Mouse (Mus musculus) forelimb bud, embryonic 11.5 days (tissue): ENCODE data around the gene Gm20716.
"Not testable (repeated sequence)": the region's sequence is repeated elsewhere in the genome, so short reads cannot be mapped to it uniquely, and the experiment has no call there.

Source experiments
- DNase-seq: peaks from one replicate; pipeline ENCODE4 v3.0.0-alpha.2; 2012; ENCODE audit warnings: low read depth, low spot score

The Gm20716 gene

DNA sequence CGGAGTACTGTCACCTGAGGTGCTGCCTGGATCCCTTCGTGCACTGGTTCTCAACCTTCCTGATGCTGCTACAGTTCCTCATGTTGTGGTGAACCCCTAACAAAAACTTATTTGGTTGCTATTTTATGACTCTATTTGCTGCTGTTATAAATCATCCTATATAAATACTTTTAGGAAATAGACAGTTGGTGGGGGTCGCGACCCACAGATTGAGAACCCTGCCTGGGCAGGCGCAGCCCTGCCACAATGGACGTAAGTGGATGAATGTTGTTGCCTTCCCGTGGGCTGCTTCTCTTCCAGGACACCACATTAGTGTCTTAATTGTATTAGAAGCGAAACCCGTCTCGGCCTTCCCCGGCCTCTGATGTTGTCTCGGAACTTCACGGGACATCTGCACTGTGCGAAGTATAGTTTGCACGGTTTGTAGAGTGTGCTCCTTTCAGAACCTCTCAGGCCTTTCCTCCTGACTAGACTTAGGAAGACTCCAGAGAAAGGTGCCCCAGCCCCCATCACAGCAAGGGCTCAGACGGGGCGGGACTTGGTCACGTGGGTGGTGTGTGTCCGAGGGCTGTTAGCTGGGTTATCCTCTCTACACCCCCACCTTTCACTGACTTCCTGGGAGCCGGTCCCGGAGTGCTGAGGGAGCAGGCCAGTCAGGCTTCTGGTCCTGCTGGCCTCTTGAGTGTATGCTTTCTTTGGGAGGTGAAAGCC lies 63.3 kb downstream of the Gm20716 start:
- DNase-seq: no peak

DNA sequence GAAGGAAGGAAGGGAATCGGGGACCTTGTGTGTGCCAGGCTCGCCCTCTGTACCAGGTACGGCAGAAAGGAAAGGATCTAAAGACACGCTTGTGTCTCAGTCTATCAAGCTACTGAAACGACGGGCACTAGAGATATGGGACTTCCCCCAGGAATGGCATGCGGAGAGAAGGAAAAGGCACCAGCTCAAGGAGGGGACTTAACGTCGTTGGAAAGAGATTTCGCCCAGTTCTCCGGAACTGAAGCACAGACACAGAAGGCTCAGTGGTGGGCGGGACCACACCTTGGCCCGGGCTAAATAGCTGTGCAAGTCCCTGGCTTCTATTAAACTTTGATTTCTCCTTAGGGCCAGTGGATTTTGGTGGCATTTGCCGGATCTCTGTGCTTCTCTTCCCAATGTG lies 68.2 kb downstream of the Gm20716 start:
- no peak for DNase-seq

DNA sequence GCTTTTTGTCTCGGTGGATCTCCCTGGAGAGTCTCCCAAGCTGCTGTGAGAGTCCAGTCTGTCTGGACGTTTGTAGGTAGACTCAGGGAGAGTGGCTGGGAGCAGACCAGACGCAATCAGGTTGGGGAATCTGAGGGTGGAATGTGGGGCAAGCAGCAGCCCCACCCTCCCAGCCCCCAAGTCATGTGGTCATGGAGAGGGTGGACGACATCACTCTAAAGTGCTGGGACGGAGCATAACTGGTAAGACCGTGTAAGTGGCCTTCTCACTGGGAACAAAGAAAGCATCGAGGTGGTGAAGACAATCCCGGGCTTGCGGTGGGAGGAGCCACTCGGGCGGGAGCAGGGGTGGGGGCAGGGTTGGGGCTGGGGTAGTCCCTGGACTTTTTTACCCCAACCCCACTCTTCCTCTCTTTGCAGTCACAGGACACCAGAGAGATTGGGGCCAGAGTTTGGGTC lies 68.6 kb downstream of the Gm20716 start:
- DNase-seq: no peak

DNA sequence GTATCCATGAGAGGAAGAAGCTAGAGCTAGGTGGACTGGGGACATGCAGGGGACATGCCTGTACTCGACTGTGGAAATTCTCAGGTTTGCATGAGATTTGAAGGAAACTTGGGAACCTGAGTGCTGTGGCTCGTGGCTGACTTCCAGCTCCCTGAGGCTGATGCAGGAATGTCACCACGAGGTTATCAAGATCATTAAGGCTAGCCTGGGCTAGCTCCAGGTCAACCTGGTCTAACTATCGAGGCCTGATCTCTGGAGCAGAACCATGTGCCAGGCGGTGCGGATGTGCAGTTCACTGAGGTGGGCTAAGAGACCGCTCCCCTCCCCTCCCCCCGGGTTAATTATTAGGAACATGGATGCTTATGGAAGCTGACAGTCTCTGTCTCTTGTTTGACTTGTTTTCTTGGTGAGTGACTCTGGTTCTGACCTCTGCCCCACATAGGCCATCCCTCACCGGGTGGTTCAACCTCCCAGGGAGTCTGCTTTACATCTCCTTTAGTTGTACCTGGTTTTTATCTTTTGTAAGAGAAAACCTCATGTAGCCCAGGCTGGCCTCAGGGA lies 69.7 kb downstream of the Gm20716 start:
- no peak for DNase-seq

DNA sequence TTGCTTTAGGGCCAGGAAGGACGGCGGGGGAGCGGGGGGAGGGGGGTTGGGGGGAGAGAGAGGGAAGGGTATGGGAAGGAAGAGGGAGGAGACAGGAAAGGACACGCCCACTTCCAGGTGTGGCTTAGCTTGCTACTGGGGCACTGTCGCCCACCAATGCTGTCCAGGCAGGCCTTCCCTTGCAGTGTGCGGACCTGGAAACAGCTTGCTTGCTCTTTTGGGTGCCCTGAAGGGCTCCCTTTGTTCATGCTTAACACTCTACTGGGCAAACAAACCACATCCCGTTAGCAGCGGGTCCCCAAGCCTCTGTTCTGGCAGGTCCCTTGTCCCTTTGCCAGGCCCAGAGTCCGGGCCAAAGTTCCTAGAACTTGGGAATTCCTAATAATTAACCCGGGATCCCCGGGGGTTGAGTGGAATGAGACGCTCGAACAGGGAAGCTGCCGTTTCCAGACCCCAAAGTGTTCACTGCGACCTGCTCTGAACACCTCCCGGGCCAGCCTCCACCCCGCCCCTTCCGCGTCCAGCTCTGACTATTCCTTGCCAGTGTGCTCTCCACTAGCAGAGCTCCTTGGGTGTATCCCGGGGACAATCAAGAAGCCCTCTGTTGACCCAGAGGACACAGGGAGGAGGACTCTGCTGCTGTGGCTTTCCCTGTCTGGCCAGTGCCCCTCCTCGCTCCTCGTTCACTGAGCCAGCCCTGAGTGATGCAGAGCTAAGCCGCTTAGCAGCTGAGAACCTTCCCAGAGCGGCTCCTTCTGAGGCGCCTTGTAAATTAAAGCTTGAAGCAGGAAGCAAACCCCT lies 71.1 kb downstream of the Gm20716 start:
- peak; percentile 89 for DNase-seq

DNA sequence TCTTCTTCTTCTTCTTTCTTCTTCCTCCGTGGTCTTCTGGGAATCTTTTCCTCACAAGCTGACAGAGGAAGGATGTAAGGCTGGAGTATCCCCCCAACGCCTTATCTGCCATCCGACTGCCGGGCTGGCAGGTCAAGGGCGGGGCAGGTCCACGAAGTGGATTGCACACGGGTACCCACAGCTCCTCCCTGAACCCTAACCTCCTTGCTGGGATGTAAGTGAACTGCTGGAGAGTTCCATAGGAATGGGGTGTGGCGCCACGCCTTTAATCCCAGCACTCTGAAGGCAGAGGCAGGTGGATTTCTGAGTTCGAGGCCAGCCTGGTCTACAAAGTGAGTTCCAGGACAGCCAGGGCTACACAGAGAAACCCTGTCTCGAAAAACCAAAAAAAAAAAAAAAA lies 72.2 kb downstream of the Gm20716 start:
- DNase-seq: not testable (repeated sequence)

DNA sequence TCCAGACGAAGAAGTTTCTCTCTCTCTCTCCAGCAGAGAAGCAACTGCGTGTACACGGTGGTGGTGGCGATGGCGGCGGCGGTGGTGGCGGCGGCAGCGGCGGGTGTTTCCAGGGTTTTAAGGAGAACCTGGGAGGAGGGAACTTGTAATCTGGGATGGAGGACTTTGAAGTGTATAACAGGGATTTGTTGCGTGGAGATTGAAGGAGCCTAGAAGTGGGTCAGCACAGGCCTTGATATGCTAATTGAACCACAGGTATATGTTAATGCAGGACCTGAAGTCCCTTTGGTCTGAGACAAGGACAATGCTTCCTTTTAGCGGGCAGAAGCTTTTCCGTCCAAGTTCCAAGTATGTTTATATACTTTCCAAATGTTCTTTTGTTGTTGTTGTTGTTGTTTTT lies 73.8 kb downstream of the Gm20716 start:
- DNase-seq: no peak

DNA sequence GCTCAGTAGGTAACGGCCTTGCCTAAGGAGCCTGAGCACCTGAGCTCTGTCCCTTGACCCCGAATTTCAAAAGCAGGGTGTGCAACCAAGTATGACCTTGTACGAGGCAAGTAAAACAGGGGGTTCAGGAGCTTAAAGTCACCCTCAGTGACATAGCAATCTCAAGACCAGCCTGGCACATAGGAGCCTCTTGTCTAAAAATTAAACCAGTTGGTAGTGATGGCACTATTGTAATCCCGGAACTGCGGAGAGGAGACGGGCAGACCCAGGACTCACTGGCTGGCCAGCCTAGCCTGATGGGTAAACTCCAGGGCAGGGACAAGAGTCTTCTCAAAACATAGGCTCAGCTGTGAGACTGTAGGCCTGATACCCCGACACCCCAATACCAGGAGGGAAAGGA lies 74.5 kb downstream of the Gm20716 start:
- no peak for DNase-seq

DNA sequence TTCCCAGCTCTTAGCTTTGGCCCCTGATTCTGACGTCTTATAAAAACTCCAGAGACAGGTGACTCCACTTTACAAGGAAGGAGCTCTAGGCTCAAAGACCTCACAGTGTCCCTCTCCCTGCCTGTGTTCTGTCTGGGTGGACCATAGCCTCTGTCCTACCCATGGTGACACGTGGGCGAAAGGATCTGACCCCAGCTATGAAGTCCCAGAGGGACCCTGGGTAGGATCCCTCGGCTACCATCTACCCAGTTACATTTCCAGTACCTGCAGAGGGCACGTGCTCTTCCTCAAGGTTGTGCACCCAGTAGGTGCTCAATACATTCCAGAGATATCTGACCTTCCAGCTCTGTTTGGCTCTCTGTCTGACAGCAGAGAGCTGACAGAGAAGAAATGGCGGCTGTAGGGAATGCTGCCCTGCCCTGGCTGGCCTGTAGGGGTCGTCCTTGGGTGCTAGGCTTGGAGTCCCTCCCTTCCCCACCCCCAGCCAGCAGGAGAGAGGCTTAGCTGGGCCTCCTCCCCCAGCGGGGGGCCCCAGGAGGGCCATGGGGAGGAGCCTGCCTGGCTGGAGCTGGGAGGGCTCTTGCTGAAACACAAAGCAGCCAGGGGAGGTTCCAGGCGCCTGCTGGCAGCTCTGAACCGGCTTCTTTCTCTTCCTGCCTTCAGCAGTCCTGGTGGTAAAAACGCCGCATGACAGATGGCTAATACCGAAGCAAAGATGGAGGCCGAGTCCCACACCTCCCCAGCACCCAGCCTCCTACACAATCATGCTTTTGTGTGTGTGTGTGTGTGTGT lies 75.9 kb downstream of the Gm20716 start:
- peak; percentile 98 for DNase-seq

DNA sequence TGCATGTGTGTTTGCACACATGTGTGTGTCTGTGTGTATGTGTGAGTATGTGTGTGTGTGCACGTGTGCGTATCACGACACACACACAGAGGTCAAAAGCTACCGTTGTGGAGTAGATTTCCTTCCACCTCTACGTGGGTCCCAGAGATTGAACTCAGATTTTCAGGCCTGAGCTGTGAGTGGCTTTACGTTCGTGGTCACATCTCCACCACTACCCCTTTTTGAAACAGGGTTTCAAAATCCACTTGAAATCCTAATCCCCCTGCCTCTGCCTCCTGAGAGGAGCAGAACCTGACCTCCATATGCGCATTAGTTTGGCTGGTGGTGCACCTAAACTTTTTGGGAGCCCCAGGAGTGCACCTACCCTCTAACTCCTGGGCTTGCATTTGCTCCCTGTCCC lies 80.9 kb downstream of the Gm20716 start:
- DNase-seq: no peak

DNA sequence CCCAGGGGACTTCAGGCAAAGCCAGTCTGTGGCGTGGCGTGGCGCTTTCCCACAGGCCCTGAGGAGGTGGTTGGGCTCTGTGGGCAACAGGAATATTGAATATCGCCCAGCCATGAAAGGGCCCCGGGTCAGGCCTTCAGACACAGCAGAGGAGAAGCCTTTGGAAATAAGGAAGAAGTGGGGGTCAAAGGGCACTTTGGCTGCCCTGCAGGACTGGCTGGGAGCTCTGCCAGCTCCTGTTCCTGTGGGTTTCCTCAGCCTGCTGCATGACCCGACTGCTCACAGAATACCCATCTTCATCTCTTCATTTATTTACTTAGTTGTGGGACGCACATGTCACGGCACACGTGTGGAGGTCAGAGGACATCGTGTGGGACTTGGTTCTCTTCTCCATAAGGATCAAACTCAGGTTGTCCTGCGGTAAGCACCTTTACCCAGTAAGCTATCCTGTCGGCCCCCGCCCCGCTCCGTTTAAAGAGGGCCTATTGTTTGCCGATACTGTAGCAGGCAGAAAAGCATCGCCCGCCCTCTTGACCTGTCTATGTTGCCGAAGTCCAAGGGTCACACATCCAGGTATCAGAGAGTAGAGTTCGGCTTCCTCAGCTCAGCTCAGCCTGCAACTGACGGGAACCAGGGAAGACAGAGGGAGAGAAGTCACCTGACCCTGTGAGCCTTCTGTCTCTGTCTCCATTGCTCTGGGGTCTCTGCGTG lies 82.3 kb downstream of the Gm20716 start:
- DNase-seq: no peak

DNA sequence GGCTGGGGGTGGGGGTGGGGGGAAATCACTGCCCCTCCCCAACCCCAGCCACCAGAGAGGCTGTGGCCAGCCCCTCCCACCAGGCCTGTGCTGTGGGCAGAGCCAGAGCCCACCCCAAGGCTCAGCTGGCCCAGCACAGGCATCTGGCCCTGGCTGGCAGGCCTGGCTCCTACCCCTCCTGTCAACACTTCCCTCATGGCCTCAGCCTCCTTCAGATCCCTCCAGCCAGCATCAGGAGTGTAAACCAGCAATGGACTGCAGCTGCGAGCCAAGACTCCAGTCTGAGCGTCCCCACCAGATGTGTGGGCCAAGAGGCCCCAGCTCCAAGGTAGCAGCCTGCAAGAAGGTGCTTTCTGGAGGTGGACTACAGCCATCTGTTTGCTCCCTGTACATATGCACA lies 84.7 kb downstream of the Gm20716 start:
- peak; percentile 83 for DNase-seq

DNA sequence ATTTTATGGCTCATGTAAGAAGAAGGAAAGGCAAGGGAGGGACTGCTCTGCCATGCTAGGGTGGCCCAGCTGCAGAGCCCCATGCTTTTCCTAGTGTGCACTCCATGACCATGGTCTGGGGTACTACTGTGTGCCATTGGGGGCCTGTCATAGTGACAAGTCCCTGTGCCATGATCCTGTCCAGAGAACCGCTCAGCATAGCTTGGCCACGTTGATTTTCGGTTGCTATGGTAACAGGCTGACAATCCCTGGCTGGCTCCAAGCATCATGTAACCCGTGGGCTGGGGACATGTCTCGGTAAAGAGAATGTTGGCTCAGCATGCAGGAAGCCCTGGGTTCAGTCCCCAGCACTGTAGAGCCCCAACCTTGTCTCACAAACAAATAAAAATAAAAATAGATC lies 86.4 kb downstream of the Gm20716 start:
- DNase-seq: no peak

DNA sequence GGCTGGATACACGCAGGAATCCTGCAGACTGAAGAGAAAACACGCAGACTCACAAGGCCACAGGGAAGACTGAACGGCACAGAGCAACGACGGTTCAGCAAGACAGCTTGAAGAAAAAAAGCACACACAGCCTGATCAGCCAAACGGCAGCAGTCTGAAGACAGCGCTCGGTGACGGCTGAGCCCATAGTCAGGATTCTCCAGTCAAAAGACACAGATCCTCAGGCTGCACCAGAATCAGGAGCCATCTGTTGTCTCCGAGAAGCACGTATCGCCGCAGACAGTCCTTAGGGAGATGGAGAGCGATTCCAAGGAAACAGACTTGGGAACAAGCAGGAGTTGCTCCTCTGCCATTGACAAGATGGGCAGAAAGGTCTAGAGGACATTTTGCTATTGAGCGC lies 93.0 kb downstream of the Gm20716 start:
- no peak for DNase-seq
